Mouse (Mus musculus): Measurements from ENCODE around the gene Ccl12.

Gene Ccl12

DNA sequence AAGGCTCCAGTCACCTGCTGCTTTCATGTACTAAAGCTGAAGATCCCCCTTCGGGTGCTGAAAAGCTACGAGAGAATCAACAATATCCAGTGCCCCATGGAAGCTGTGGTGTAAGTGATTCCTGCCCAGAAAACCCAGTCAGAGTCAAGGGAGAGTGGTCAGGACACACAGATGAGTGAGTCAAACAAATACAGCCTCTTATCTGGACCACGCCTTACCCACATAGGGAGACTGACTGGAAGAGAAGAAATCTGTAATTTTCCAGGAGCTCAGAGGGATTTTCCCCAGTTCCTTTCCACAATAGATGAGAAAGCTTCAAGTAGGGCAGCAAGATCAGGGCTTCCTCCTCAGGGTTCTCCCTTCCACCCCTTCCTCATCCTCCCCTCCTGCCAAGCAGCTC, 14.4 kb downstream of the Ccl12 start:
- in situ Hi-C loops (cut with MboI; ENCODE audit: unreplicated experiment in 2 of 2): no loop called here

DNA sequence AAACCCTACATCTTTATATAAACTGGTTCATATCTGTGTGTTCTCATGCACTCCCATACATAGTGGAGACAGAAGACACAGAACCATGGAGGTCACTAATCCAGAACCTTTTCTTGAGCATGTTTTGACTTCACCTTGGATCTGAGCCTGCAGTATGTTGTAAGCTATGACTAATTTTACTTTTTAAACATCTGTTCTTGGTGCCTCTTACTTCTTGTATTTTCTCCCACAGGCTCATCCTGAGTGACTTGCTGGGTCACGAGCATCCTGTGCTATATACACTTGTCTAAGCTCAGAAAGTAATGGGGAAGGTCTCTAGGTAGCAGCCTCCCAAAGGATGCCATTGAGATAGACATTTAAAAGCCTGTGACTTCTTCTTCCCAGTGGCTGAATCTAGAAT, 31.3 kb downstream of the Ccl12 start:
- in situ Hi-C loops (cut with MboI; ENCODE audit: unreplicated experiment in 2 of 2): no loop called here

DNA sequence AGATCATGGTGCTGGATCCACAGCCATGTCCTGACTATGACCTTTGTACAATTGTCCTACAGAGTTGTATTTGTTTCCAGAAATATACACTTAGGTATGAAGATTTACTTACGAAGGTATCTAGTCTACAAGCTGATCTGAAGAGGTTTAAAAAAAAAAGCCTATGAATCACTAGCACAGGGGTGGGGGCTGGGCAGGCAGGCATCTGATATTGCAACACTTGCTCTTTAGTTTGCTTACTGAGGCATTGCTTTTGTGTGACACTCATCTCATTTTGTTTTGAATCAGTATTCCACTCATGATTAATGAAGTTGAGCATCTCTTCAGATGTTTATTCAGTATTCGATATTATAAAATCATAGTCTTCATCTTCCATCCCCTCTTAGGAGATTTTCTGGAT, 34.6 kb downstream of the Ccl12 start:
- in situ Hi-C loops (cut with MboI; ENCODE audit: unreplicated experiment in 2 of 2): no loop called here

DNA sequence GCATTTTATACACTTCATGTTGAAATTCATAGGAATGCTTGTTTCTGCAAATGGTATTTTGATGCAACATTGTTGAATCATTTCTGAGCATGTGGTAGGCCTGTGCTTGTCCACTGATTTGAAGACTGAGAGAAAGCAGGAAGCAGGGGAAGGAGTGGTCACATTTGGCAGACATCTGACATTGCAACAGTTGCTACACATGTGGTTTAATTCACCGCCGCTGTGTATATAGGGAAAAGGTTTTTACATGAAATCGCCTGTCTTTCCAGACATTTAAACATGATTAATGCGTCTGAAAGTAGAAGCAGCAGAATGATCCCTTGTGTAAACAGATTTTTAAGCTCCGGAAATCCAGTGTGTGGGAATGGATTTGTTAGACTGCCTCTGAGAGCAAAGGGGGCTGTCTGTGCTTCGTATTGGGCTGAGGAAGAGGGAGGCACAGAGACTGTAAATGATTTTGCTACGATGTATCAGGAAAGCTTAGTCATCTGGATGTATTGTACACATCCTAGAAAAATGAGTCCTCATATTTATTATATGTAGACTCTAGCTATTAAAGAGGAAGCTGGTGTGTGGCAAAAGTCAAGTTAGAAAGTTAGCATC, 37.9 kb downstream of the Ccl12 start:
- in situ Hi-C loops (cut with MboI; ENCODE audit: unreplicated experiment in 2 of 2): no loop called here

Measured in v-Abl transformed pro-B cells (cell line).